In genomic region chr9:86240287-86240686, GRCm38 (mm10) we compare ENCODE assay signal across 22 mouse cellular contexts.
DNase-seq lines count a peak whose midpoint lies in the region; ATAC-seq lines count a peak whose summit lies in the region.
"Had no signal": no experiment of that assay in that cellular context is flagged by ENCODE, and none has a peak within 500 bp of the region (broad histone marks: within the 10 kb centered on the region; RNA-seq: fewer than 3 reads in every experiment).

No protein-coding gene starts in this region.

- H3K9ac ChIP-seq in heart, embryonic 14.5 days (ENCODE audit: low read length), result no peak overlapping the region
- no peak overlapping the region for H3K9ac ChIP-seq in kidney, embryonic 15.5 days
- H3K9ac ChIP-seq: forebrain, embryonic 12.5 days; heart, embryonic 15.5 days; limb, embryonic 12.5 days; neural tube, embryonic 15.5 days had no signal

- intact Hi-C loops in heart, postnatal 25 days (cut with DNase I), result no loop called here

- no peak for DNase-seq in heart, postnatal 25 days (ENCODE audit: low spot score)
- peak; percentile 47 for DNase-seq in kidney, postnatal 10 days
- DNase-seq in 416B (ENCODE audit: low read depth), result peak; percentile 13
- DNase-seq in MEL-GATA-1-ER (ENCODE audit: extremely low read depth, low read depth), result peak; percentile 17
- DNase-seq in embryo, embryonic 11 days, result no peak
- DNase-seq: cerebellum, postnatal 10 days; gastrocnemius, postnatal 10 days; kidney, adult 11 months; layer of hippocampus, adult 9-11 months; lung, postnatal 10 days; right cerebral cortex, postnatal 25 days; thymus, postnatal 14 days had no signal

- peaks cover 0 to 8% of the 10 kb centered on the region in 2 experiments; a peak in 3 of 4 replicates for H3K4me1 ChIP-seq in heart, embryonic 14.5 days (ENCODE audit: control insufficient read depth in 2 of 2, insufficient read depth in 2 of 2, low read length in 2 of 2)
- 0 out of 2 replicates have a peak, but pooled peaks cover 3% of the 10 kb centered on the region for H3K4me1 ChIP-seq in kidney, embryonic 15.5 days
- H3K4me1 ChIP-seq: limb, embryonic 12.5 days had no signal

- H3K27ac ChIP-seq in heart, embryonic 14.5 days (replicated peaks in 1 of 2; ENCODE audit: control insufficient read depth in 1 of 2, insufficient read depth in 1 of 2, low read depth in 2 of 2, low read length in 2 of 2), result no peak overlapping the region
- no peak overlapping the region for H3K27ac ChIP-seq in kidney, embryonic 15.5 days
- H3K27ac ChIP-seq: forebrain, embryonic 12.5 days; heart, embryonic 15.5 days; limb, embryonic 12.5 days; neural tube, embryonic 15.5 days; stomach, postnatal 0 days had no signal

- H3K4me2 ChIP-seq in heart, embryonic 14.5 days (ENCODE audit: low read length), result peak overlapping the region; percentile 25
- H3K4me2 ChIP-seq in kidney, embryonic 15.5 days, result no peak overlapping the region
- H3K4me2 ChIP-seq: forebrain, embryonic 12.5 days; heart, embryonic 15.5 days; limb, embryonic 12.5 days; neural tube, embryonic 15.5 days had no signal

- H3K27me3 ChIP-seq in heart, embryonic 14.5 days (ENCODE audit: control insufficient read depth, insufficient read depth, low read length), result no peaks in the 10 kb centered on the region
- no peaks in the 10 kb centered on the region for H3K27me3 ChIP-seq in kidney, embryonic 15.5 days
- H3K27me3 ChIP-seq: forebrain, embryonic 12.5 days; heart, embryonic 15.5 days; limb, embryonic 12.5 days; neural tube, embryonic 15.5 days had no signal

- no peaks in the 10 kb centered on the region for H3K9me3 ChIP-seq in heart, embryonic 14.5 days (ENCODE audit: control insufficient read depth, low read length)
- no peaks in the 10 kb centered on the region for H3K9me3 ChIP-seq in kidney, embryonic 15.5 days (replicated peaks)
- H3K9me3 ChIP-seq: G1E; heart, embryonic 15.5 days; limb, embryonic 12.5 days; neural tube, embryonic 15.5 days had no signal

- WGBS in heart, embryonic 14.5 days, result 12% methylated on average over 2 of the region's 2 CpGs
- WGBS in kidney, embryonic 15.5 days, result 41% methylated on average over 2 of the region's 2 CpGs

- no peak for ATAC-seq in heart, embryonic 14.5 days (ENCODE audit: insufficient number of reproducible peaks, insufficient read depth, low FRiP score, low read depth)
- no peak for ATAC-seq in kidney, embryonic 15.5 days (replicated peaks; ENCODE audit: low FRiP score)
- ATAC-seq: hindbrain, embryonic 16.5 days had no signal

- H3K4me3 ChIP-seq in heart, embryonic 14.5 days (ENCODE audit: control insufficient read depth in 1 of 2, insufficient read depth in 1 of 2, low read depth in 1 of 2, low read length in 2 of 2), result no peak overlapping the region
- H3K4me3 ChIP-seq in kidney, embryonic 15.5 days (replicated peaks), result no peak overlapping the region
- H3K4me3 ChIP-seq: forebrain, embryonic 12.5 days; heart, embryonic 15.5 days; limb, embryonic 12.5 days; myocyte; neural tube, embryonic 15.5 days had no signal

- H3K36me3 ChIP-seq in heart, embryonic 14.5 days (ENCODE audit: control insufficient read depth, insufficient read depth, low read length), result no peaks in the 10 kb centered on the region
- no peaks in the 10 kb centered on the region for H3K36me3 ChIP-seq in kidney, embryonic 15.5 days
- H3K36me3 ChIP-seq: forebrain, embryonic 12.5 days; G1E; heart, embryonic 15.5 days; limb, embryonic 12.5 days; neural tube, embryonic 15.5 days had no signal

Comparison
In these comparisons a context has a peak if more than half of its experiments do, and no peak if none do; other contexts are left out.
1. DNase-seq: peak in kidney, postnatal 10 days (single experiment), 416B (single experiment) and MEL-GATA-1-ER (single experiment); none in heart, postnatal 25 days (single experiment) and embryo, embryonic 11 days (single experiment).